Mouse (Mus musculus): Measurements from ENCODE around the gene Olfr50. TPM values are rescaled to one million over a fixed set of nuclear protein-coding genes. Genes with fewer than 3 reads are reported as not detected.

Olfr50 gene
- not detected for polyA plus RNA-seq (2017; shearing (Covaris generic))

GRCm38 (mm10) chr2:36790238-36790637, at the start of gene Olfr50:
Olfr50 (plus strand) TSS chr2:36790538.

GRCm38 (mm10) chr2:36783976-36784375, 6.4 kb upstream of the Olfr50 start, which contains the start of gene Olfr348:
Olfr348 (plus strand) TSS chr2:36784276.

GRCm38 (mm10) chr2:36816932-36817331, 26.6 kb downstream of the Olfr50 start, which contains the start of gene Olfr3:
Olfr3 (minus strand) TSS chr2:36817032.

GRCm38 (mm10) chr2:36846010-36846409, 55.7 kb downstream of the Olfr50 start, which contains the start of gene Olfr350:
Olfr350 (plus strand) TSS chr2:36846310.

Other genes starting within 250 kb of the Olfr50 start
- gene Olfr344, start 223.9 kb upstream of the Olfr50 start, polyA plus RNA-seq (2017; shearing (Covaris generic)) = not detected
- not detected for gene Olfr345, start 150.5 kb upstream of the Olfr50 start, polyA plus RNA-seq (2017; shearing (Covaris generic))
- gene Olfr346, start 104.8 kb upstream of the Olfr50 start, polyA plus RNA-seq (2017; shearing (Covaris generic)) = not detected
- not detected for gene Olfr347, start 58.6 kb upstream of the Olfr50 start, polyA plus RNA-seq (2017; shearing (Covaris generic))
- not detected for gene Olfr348, start 6.3 kb upstream of the Olfr50 start, polyA plus RNA-seq (2017; shearing (Covaris generic))
- not detected for gene Olfr3, start 26.5 kb downstream of the Olfr50 start, polyA plus RNA-seq (2017; shearing (Covaris generic))
- not detected for gene Olfr350, start 55.8 kb downstream of the Olfr50 start, polyA plus RNA-seq (2017; shearing (Covaris generic))
- gene Olfr351, start 72.1 kb downstream of the Olfr50 start, polyA plus RNA-seq (2017; shearing (Covaris generic)) = not detected
- not detected for gene Olfr352, start 77.9 kb downstream of the Olfr50 start, polyA plus RNA-seq (2017; shearing (Covaris generic))
- not detected for gene Olfr353, start 102.4 kb downstream of the Olfr50 start, polyA plus RNA-seq (2017; shearing (Covaris generic))
- gene Olfr354, start 115.1 kb downstream of the Olfr50 start, polyA plus RNA-seq (2017; shearing (Covaris generic)) = not detected
- not detected for gene Olfr355, start 138.4 kb downstream of the Olfr50 start, polyA plus RNA-seq (2017; shearing (Covaris generic))
- gene Olfr356, start 146.6 kb downstream of the Olfr50 start, polyA plus RNA-seq (2017; shearing (Covaris generic)) = not detected
- not detected for gene Olfr357, start 203.3 kb downstream of the Olfr50 start, polyA plus RNA-seq (2017; shearing (Covaris generic))
- gene Olfr358, start 218.8 kb downstream of the Olfr50 start, polyA plus RNA-seq (2017; shearing (Covaris generic)) = not detected

Data from inflammation-experienced regulatory T-cells, adult 16 weeks (primary cell).